Mouse (Mus musculus): Measurements from ENCODE around the gene Spib. TPM values are rescaled to one million over a fixed set of nuclear protein-coding genes. Genes with fewer than 3 reads are reported as not detected.

Gene Spib
- polyA plus RNA-seq (2014; fragmentation: Nextera tagmentation; extraction: Ambion mirVana) = not detected in 2 replicates

DNA sequence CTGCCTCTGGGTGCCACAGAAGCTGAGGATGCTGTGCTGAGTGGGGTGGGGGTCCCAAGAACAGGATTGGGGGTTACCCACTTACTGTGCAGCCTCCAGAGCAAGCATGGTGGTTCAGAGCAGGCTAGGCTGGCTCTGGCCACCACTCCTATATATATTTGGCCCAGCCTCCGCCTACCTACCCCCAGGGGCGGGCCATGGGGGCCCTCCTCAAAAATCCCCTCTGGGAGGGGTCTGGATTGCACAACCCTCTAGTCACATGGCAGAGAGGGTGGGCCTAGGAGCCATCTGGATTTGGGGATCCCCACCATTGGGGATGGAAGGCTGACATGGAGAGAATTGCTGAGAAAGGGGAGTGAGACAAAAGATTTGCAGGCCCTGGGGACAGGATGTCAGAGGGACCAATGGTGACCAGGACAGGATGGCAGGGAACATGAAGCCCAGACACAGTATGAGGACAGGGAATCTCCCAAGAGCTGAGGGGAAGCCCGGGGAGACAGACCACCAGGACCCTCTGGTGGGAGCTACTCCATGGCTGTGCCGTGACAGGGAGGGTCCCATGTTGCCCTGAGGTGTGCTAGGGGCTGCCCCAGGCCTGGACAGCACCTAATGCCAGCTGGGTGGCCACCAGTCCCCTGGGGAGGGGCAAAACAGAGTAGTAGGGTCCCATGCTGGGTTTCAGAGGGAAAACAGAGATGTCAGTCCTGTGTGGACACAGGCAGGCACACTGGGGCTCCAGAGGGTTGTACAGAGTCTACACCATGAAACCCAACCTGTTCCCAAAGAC lies at the start of gene Spib:
Gene Spib, minus strand, starts transcription at position 126 of the 787 bp plus-strand sequence.
- 90% methylated on average over 4 of the region's 4 CpGs for whole genome bisulfite sequencing
- no peaks in the 10 kb centered on the region for H3K9me3 ChIP-seq (replicated peaks; ENCODE audit: control insufficient read depth, low read length)
- peaks cover 39% of the 10 kb centered on the region for H3K36me3 ChIP-seq (ENCODE audit: control insufficient read depth, insufficient read depth, low read length)
- 0 out of 2 replicates have a peak, but pooled peaks cover 6% of the 10 kb centered on the region for H3K27me3 ChIP-seq (replicated peaks; ENCODE audit: control insufficient read depth, insufficient read depth, low read length)
- no peak for DNase-seq (ENCODE audit: low spot score)
- no peak within 1 kb of the TSS for H3K27ac ChIP-seq (ENCODE audit: low read depth, low read length)
- H3K4me1 ChIP-seq (ENCODE audit: control insufficient read depth, insufficient read depth, low read length) = peaks cover 3% of the 10 kb centered on the region; the same call in 1 of the 2 replicates
- no peak within 1 kb of the TSS for H3K9ac ChIP-seq (ENCODE audit: low read length)
- no peak within 1 kb of the TSS for H3K4me3 ChIP-seq (ENCODE audit: low read depth, low read length)
- no peak for ATAC-seq
- H3K4me2 ChIP-seq (ENCODE audit: low read length) = no peak within 1 kb of the TSS

DNA sequence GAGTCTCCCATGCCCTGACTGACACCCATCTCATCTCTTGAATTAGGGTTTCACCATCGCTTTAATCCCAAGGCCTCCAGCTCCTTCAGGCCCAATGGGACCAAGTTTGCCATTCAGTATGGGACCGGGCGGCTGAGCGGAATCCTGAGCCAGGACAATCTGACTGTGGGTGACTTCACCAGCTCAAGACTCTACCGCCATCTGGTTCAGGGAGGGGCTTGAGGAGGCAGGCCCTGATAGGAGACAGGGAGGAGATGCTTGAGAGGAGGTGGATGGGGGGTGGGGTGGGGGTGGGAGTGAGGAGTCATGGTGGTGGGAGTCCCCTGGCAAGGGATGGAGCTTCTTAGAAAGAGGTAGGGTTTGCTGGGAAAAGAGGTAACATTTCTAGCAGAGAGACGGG lies 49.8 kb upstream of the Spib start:
- no peak for DNase-seq (ENCODE audit: low spot score)

GRCm38 (mm10) chr7:44576333-44576844 lies 44.5 kb upstream of the Spib start:
- Histone ChIP-seq H3K4me3 (ENCODE audit: low read depth, low read length) (no peak overlapping the region), H3K9me3 (replicated peaks; ENCODE audit: control insufficient read depth, low read length) (0 out of 2 replicates have a peak, but pooled peaks cover 3% of the 10 kb centered on the region), H3K9ac (ENCODE audit: low read length) (no peak overlapping the region), H3K27me3 (replicated peaks; ENCODE audit: control insufficient read depth, insufficient read depth, low read length) (no peaks in the 10 kb centered on the region), H3K4me2 (ENCODE audit: low read length) (no peak overlapping the region), H3K4me1 (ENCODE audit: control insufficient read depth, insufficient read depth, low read length) (no peaks in the 10 kb centered on the region), H3K27ac (ENCODE audit: low read depth, low read length) (no peak overlapping the region), H3K36me3 (ENCODE audit: control insufficient read depth, insufficient read depth, low read length) (no peaks in the 10 kb centered on the region)
- DNase-seq (ENCODE audit: low spot score) (no peak), ATAC-seq (no peak)
- WGBS = 63% methylated on average over 5 of the region's 5 CpGs

More for the DNA sequence above, 49.8 kb upstream of the Spib start:
- WGBS = 85% methylated on average over 6 of the region's 6 CpGs
- ATAC-seq = no peak
- Histone ChIP-seq H3K27me3 (replicated peaks; ENCODE audit: control insufficient read depth, insufficient read depth, low read length) (0 out of 2 replicates have a peak, but pooled peaks cover 7% of the 10 kb centered on the region), H3K27ac (ENCODE audit: low read depth, low read length) (no peak overlapping the region), H3K9me3 (replicated peaks; ENCODE audit: control insufficient read depth, low read length) (0 out of 2 replicates have a peak, but pooled peaks cover 3% of the 10 kb centered on the region), H3K9ac (ENCODE audit: low read length) (no peak overlapping the region), H3K4me1 (ENCODE audit: control insufficient read depth, insufficient read depth, low read length) (no peaks in the 10 kb centered on the region), H3K4me3 (ENCODE audit: low read depth, low read length) (no peak overlapping the region), H3K4me2 (ENCODE audit: low read length) (no peak overlapping the region), H3K36me3 (ENCODE audit: control insufficient read depth, insufficient read depth, low read length) (no peaks in the 10 kb centered on the region)

GRCm38 (mm10) chr7:44572956-44573484 lies 41.1 kb upstream of the Spib start:
- Histone ChIP-seq H3K4me2 (ENCODE audit: low read length) (no peak overlapping the region), H3K9me3 (replicated peaks; ENCODE audit: control insufficient read depth, low read length) (no peaks in the 10 kb centered on the region), H3K27me3 (replicated peaks; ENCODE audit: control insufficient read depth, insufficient read depth, low read length) (no peaks in the 10 kb centered on the region), H3K4me3 (ENCODE audit: low read depth, low read length) (no peak overlapping the region), H3K36me3 (ENCODE audit: control insufficient read depth, insufficient read depth, low read length) (no peaks in the 10 kb centered on the region), H3K9ac (ENCODE audit: low read length) (no peak overlapping the region), H3K27ac (ENCODE audit: low read depth, low read length) (no peak overlapping the region), H3K4me1 (ENCODE audit: control insufficient read depth, insufficient read depth, low read length) (no peaks in the 10 kb centered on the region)
- 74% methylated on average over 5 of the region's 5 CpGs for WGBS
- ATAC-seq = no peak
- no peak for DNase-seq (ENCODE audit: low spot score)

DNA sequence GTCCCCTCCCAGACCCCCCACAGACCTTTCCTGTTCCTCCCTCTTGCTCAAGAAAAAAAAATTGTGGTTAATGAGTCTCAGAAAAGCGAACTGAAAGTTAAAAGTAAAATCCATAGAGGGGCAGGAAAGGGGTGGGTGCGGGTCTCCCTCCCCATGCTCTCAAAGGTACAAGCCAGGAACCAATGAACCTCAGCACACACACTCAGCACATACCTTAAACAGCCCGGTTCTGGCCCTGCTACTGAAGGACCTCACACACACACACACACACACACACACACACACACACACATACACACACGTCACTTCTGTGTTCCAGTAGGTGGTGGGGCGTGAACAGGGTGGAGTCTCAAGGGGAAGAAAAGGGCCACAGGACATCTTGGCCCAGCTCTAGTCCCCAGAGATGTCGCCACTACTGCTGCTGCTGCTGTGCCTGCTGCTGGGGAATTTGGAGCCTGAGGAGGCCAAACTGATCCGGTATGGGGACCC lies 40.4 kb upstream of the Spib start, which contains the start of gene Napsa:
Gene Napsa, plus strand, starts transcription at position 168 of the 489 bp plus-strand sequence.
- Histone ChIP-seq H3K4me1 (ENCODE audit: control insufficient read depth, insufficient read depth, low read length) (no peaks in the 10 kb centered on the region), H3K36me3 (ENCODE audit: control insufficient read depth, insufficient read depth, low read length) (no peaks in the 10 kb centered on the region), H3K9ac (ENCODE audit: low read length) (no peak within 1 kb of the TSS), H3K27me3 (replicated peaks; ENCODE audit: control insufficient read depth, insufficient read depth, low read length) (no peaks in the 10 kb centered on the region), H3K27ac (ENCODE audit: low read depth, low read length) (no peak within 1 kb of the TSS), H3K4me2 (ENCODE audit: low read length) (no peak within 1 kb of the TSS), H3K4me3 (ENCODE audit: low read depth, low read length) (no peak within 1 kb of the TSS), H3K9me3 (replicated peaks; ENCODE audit: control insufficient read depth, low read length) (no peaks in the 10 kb centered on the region)
- WGBS = 26% methylated on average over 7 of the region's 7 CpGs
- no peak for ATAC-seq
- no peak for DNase-seq (ENCODE audit: low spot score)

- Histone ChIP-seq H3K4me2 (ENCODE audit: low read length) (no peak overlapping the region), H3K9ac (ENCODE audit: low read length) (no peak overlapping the region), H3K4me3 (ENCODE audit: low read depth, low read length) (no peak overlapping the region), H3K4me1 (ENCODE audit: control insufficient read depth, insufficient read depth, low read length) (no peaks in the 10 kb centered on the region), H3K9me3 (replicated peaks; ENCODE audit: control insufficient read depth, low read length) (no peaks in the 10 kb centered on the region), H3K27me3 (replicated peaks; ENCODE audit: control insufficient read depth, insufficient read depth, low read length) (no peaks in the 10 kb centered on the region), H3K36me3 (ENCODE audit: control insufficient read depth, insufficient read depth, low read length) (no peaks in the 10 kb centered on the region), H3K27ac (ENCODE audit: low read depth, low read length) (no peak overlapping the region)
- 23% methylated on average over 4 of the region's 4 CpGs for WGBS
- ATAC-seq (no peak), DNase-seq (ENCODE audit: low spot score) (no peak)
Observed at GRCm38 (mm10) chr7:44571811-44572210, 39.9 kb upstream of the Spib start.

DNA sequence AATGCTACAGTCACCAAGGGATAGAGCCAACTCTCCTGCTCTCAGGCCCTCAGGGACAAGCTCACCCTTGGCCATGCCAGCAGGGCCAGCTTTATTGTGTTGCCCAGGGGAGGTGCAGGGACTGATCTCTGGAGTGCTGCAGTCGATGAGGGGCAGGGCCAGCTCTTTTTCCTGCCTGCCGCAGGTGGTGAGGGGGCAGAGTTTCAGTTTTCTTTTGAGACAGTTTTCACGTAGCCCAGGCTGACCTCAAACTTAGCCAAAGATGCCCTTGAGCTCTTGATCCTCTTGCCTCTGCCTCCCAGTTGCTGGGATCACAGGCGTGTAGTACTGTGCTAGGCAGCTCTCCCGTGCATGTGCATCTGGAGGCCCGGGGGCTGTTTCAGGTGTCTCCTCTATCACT lies 39.1 kb upstream of the Spib start:
- H3K36me3 ChIP-seq (ENCODE audit: control insufficient read depth, insufficient read depth, low read length) = no peaks in the 10 kb centered on the region
- H3K4me1 ChIP-seq (ENCODE audit: control insufficient read depth, insufficient read depth, low read length) = no peaks in the 10 kb centered on the region
- no peak overlapping the region for H3K9ac ChIP-seq (ENCODE audit: low read length)
- no peak overlapping the region for H3K4me3 ChIP-seq (ENCODE audit: low read depth, low read length)
- WGBS = 78% methylated on average over 6 of the region's 6 CpGs
- no peak for DNase-seq (ENCODE audit: low spot score)
- no peaks in the 10 kb centered on the region for H3K27me3 ChIP-seq (replicated peaks; ENCODE audit: control insufficient read depth, insufficient read depth, low read length)
- H3K27ac ChIP-seq (ENCODE audit: low read depth, low read length) = no peak overlapping the region
- no peak for ATAC-seq
- H3K4me2 ChIP-seq (ENCODE audit: low read length) = no peak overlapping the region
- H3K9me3 ChIP-seq (replicated peaks; ENCODE audit: control insufficient read depth, low read length) = no peaks in the 10 kb centered on the region

DNA sequence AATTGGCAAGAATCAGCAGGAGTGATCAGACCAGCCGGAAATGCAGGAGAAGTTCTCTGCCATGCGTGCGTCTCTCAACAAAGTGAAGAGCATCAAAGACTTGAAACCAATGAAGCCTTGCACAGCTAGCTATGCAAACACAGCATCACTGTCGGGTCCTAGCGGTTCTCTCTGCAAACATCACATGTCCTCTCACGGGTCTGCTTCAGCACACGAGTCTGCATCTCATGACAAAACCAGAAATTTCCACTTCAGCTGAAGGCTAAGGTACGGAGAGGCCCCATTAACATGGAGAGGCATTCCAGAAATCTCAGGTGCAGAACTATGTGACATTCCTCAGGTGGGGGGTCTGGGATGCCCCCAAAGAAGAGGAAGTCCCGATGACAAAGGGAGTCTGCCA lies 36.9 kb upstream of the Spib start:
- H3K4me1 ChIP-seq (ENCODE audit: control insufficient read depth, insufficient read depth, low read length) = no peaks in the 10 kb centered on the region
- H3K27me3 ChIP-seq (replicated peaks; ENCODE audit: control insufficient read depth, insufficient read depth, low read length) = no peaks in the 10 kb centered on the region
- H3K4me2 ChIP-seq (ENCODE audit: low read length) = no peak overlapping the region
- H3K36me3 ChIP-seq (ENCODE audit: control insufficient read depth, insufficient read depth, low read length) = no peaks in the 10 kb centered on the region
- no peak for ATAC-seq
- WGBS = 77% methylated on average over 9 of the region's 9 CpGs
- no peak overlapping the region for H3K27ac ChIP-seq (ENCODE audit: low read depth, low read length)
- H3K4me3 ChIP-seq (ENCODE audit: low read depth, low read length) = no peak overlapping the region
- no peak for DNase-seq (ENCODE audit: low spot score)
- H3K9me3 ChIP-seq (replicated peaks; ENCODE audit: control insufficient read depth, low read length) = no peaks in the 10 kb centered on the region
- no peak overlapping the region for H3K9ac ChIP-seq (ENCODE audit: low read length)

GRCm38 (mm10) chr7:44565414-44565813 lies 33.5 kb upstream of the Spib start:
- Histone ChIP-seq H3K9me3 (replicated peaks; ENCODE audit: control insufficient read depth, low read length) (no peaks in the 10 kb centered on the region), H3K4me3 (ENCODE audit: low read depth, low read length) (no peak overlapping the region), H3K27ac (ENCODE audit: low read depth, low read length) (no peak overlapping the region), H3K27me3 (replicated peaks; ENCODE audit: control insufficient read depth, insufficient read depth, low read length) (no peaks in the 10 kb centered on the region), H3K4me2 (ENCODE audit: low read length) (no peak overlapping the region), H3K4me1 (ENCODE audit: control insufficient read depth, insufficient read depth, low read length) (no peaks in the 10 kb centered on the region), H3K36me3 (ENCODE audit: control insufficient read depth, insufficient read depth, low read length) (no peaks in the 10 kb centered on the region), H3K9ac (ENCODE audit: low read length) (no peak overlapping the region)
- 75% methylated on average over 6 of the region's 6 CpGs for WGBS
- ATAC-seq (no peak), DNase-seq (ENCODE audit: low spot score) (no peak)
